Mouse (Mus musculus) E14TG2a.4 (cell line): ENCODE measurements around the gene Cbx6.

Experiments
- CTCF ChIP-seq: conservative IDR thresholded peaks from 2 replicates; pipeline ENCODE4 v1.5.1; 2014; ENCODE audit warnings: low read length
- NANOG ChIP-seq: IDR thresholded peaks from 2 replicates; pipeline ENCODE4 v1.6.1; 2014; ENCODE audit warnings: borderline replicate concordance, low read length, mixed read lengths
- POU5F1 ChIP-seq: IDR thresholded peaks from 2 replicates; pipeline ENCODE4 v1.6.1; 2014; ENCODE audit warnings: low read length, borderline replicate concordance

DNA sequence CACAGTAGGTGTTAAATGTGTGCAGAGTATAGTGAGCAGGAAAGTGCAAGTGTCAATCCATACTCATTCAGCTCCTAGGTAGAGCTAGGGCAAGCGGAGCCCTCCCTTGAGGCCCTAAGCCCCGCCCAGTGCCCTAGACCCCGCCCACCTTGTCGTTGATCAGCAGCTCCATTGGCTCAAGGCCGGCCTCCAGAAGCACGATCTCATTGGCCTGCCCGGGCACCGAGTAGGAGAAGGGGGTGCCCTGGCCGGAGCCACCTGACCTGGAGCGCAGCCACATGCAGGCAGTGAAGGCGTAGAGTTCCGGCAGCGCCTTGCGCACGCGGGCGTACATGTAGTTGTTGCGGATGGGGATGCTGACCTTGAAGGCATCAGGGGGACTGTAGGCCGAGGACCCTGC lies 42.0 kb downstream of the Cbx6 start:
- TF ChIP-seq CTCF, result no peak
- TF ChIP-seq POU5F1, result no peak
- TF ChIP-seq NANOG, result no peak
